10 mouse cellular contexts compared by ENCODE assay signal in genomic region chr15:83740676-83741422, GRCm38 (mm10). TPM values are rescaled to one million over a fixed set of nuclear protein-coding genes. Genes with fewer than 3 reads are reported as not detected.
DNase-seq lines count a peak whose midpoint lies in the region; ATAC-seq lines count a peak whose summit lies in the region.
"Had no signal": no experiment of that assay in that cellular context is flagged by ENCODE, and none has a peak within 500 bp of the region (broad histone marks: within the 10 kb centered on the region; RNA-seq: fewer than 3 reads in every experiment).

No protein-coding gene starts in this region.

- H3K36me3 ChIP-seq in forebrain, embryonic 13.5 days (ENCODE audit: poor library complexity, severe bottlenecking), result no peaks in the 10 kb centered on the region
- no peaks in the 10 kb centered on the region for H3K36me3 ChIP-seq in stomach, embryonic 14.5 days (ENCODE audit: control insufficient read depth, insufficient read depth, low read length)
- H3K36me3 ChIP-seq: G1E had no signal

- H3K27ac ChIP-seq in forebrain, embryonic 13.5 days, result no peak overlapping the region; the same call in 1 of the 2 replicates
- peak overlapping the region; percentile 17; the same call in 1 of the 2 replicates for H3K27ac ChIP-seq in stomach, embryonic 14.5 days (ENCODE audit: low read length)

- peaks cover 13% of the 10 kb centered on the region for H3K4me1 ChIP-seq in forebrain, embryonic 13.5 days
- peaks cover 10% of the 10 kb centered on the region; the same call in 1 of the 2 replicates for H3K4me1 ChIP-seq in stomach, embryonic 14.5 days (ENCODE audit: control insufficient read depth, insufficient read depth, low read length)

- peak; percentile 41 to 60 for DNase-seq in left cerebral cortex, adult 18-20 months (ENCODE audit: low spot score in 2 of 2)
- no peak for DNase-seq in left cerebral cortex, adult 11 months (ENCODE audit: low spot score)
- peak; percentile 30 to 35 for DNase-seq in left cerebral cortex, postnatal 36 days (ENCODE audit: low spot score in 2 of 2)
- DNase-seq in urinary bladder, postnatal 10 days (ENCODE audit: low spot score), result no peak
- DNase-seq in urinary bladder, postnatal 14 days (ENCODE audit: low spot score), result no peak
- DNase-seq in ovary, postnatal 14 days (ENCODE audit: low spot score), result no peak
- DNase-seq: cerebellum, adult 2 months had no signal

- H3K9me3 ChIP-seq in forebrain, embryonic 13.5 days (replicated peaks), result no peaks in the 10 kb centered on the region
- no peaks in the 10 kb centered on the region for H3K9me3 ChIP-seq in stomach, embryonic 14.5 days (ENCODE audit: control insufficient read depth, low read depth, low read length)

- 23% methylated on average over 21 of the region's 21 CpGs for WGBS in forebrain, embryonic 13.5 days
- WGBS in stomach, embryonic 14.5 days, result 21% methylated on average over 21 of the region's 21 CpGs

- H3K4me2 ChIP-seq in forebrain, embryonic 13.5 days, result peak overlapping the region; percentile 16; the same call in 1 of the 2 replicates
- no peak overlapping the region for H3K4me2 ChIP-seq in stomach, embryonic 14.5 days (replicated peaks; ENCODE audit: low read depth, low read length)

- peaks cover 3% of the 10 kb centered on the region; the same call in 1 of the 2 replicates for H3K27me3 ChIP-seq in forebrain, embryonic 13.5 days
- no peaks in the 10 kb centered on the region for H3K27me3 ChIP-seq in stomach, embryonic 14.5 days (ENCODE audit: control insufficient read depth, insufficient read depth, low read length)

- H3K4me3 ChIP-seq in forebrain, embryonic 13.5 days, result no peak overlapping the region
- no peak overlapping the region for H3K4me3 ChIP-seq in stomach, embryonic 14.5 days (ENCODE audit: low read depth, low read length)

- ATAC-seq in forebrain, embryonic 13.5 days, result no peak
- no peak for ATAC-seq in stomach, embryonic 14.5 days (ENCODE audit: insufficient number of reproducible peaks, insufficient read depth, low FRiP score, low read depth)

- intact Hi-C loops in left cerebral cortex, postnatal 36 days (cut with DNase I), result no loop called here

- H3K9ac ChIP-seq in forebrain, embryonic 13.5 days, result no peak overlapping the region
- no peak overlapping the region for H3K9ac ChIP-seq in stomach, embryonic 14.5 days (replicated peaks; ENCODE audit: low read depth, low read length)

RNA-seq across cellular contexts. Expression of gene Scube1, which starts 16.0 kb away (rescaled TPM):
- total RNA-seq in left cerebral cortex, adult 18-20 months (2021), result 10 to 100 TPM; 51.8 to 67.1 TPM
- 10.7 and 13.0 TPM in 2 replicates for polyA plus RNA-seq in forebrain, embryonic 13.5 days (2015; fragmentation: Nextera tagmentation; extraction: Ambion mirVana)
- 10 to 100 TPM; 68.5 to 71.1 TPM for total RNA-seq in left cerebral cortex, postnatal 36 days (2021)
- 9.8 and 12.3 TPM in 2 replicates for polyA plus RNA-seq in stomach, embryonic 14.5 days (2014; fragmentation: Nextera tagmentation; extraction: Ambion mirVana)
- polyA plus RNA-seq: G1E had no signal

RNA-seq across cellular contexts. Expression of gene Mpped1, which starts 38.4 kb away (rescaled TPM):
- 100 to 1,000 TPM; 206 to 213 TPM for total RNA-seq in left cerebral cortex, adult 18-20 months (2021)
- polyA plus RNA-seq in forebrain, embryonic 13.5 days (2015; fragmentation: Nextera tagmentation; extraction: Ambion mirVana), result 84.8 and 104 TPM in 2 replicates
- total RNA-seq in left cerebral cortex, postnatal 36 days (2021), result 100 to 1,000 TPM; 194 to 214 TPM
- polyA plus RNA-seq in stomach, embryonic 14.5 days (2014; fragmentation: Nextera tagmentation; extraction: Ambion mirVana), result 1.4 and 1.8 TPM in 2 replicates
- total RNA-seq: G1E had no signal
- polyA plus RNA-seq: G1E had no signal

Comparison
In these comparisons a context has a peak if more than half of its experiments do, and no peak if none do; other contexts are left out.
1. DNase-seq: peak in left cerebral cortex, adult 18-20 months (2 of 2) and left cerebral cortex, postnatal 36 days (2 of 2); none in left cerebral cortex, adult 11 months (single experiment), urinary bladder, postnatal 10 days (single experiment), urinary bladder, postnatal 14 days (single experiment) and ovary, postnatal 14 days (single experiment).